22 mouse cellular contexts compared by ENCODE assay signal in the genomic region with DNA sequence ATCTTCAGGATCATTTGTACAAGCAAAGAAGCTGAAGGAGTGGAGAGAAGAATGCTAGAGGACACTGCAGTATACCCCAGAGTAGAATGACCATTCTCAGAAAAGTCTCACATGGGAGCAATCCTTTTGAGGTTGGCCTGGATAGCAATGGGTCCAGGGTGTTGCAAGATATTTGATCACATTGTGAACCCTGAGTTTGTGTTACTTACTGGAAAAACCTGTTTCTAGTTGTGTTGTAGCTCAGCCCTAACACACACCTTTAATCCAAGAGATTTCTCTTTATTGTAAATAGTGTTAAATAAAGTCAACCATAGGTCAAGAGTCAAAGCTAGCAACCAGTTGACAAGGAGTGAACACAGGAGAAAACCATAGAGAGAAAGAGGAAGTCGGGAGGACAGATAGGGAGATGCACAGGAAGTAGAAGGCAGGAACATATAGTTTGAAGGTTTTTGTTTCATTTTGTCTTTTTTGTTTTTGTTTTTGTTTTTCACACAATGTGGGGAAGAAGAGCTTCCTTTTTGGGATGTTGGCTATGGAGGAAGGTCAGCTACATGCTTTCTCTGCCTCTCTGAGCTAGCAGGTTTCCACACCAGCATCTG. TPM values are rescaled to one million over a fixed set of nuclear protein-coding genes. Genes with fewer than 3 reads are reported as not detected.
DNase-seq lines count a peak whose midpoint lies in the region; ATAC-seq lines count a peak whose summit lies in the region.
"Had no signal": no experiment of that assay in that cellular context is flagged by ENCODE, and none has a peak within 500 bp of the region (broad histone marks: within the 10 kb centered on the region; RNA-seq: fewer than 3 reads in every experiment).

No protein-coding gene starts in this region.

- H3K9ac ChIP-seq in intestine, embryonic 15.5 days, result no peak overlapping the region
- H3K9ac ChIP-seq: hindbrain, embryonic 12.5 days; kidney, embryonic 15.5 days; liver, embryonic 13.5 days; midbrain, embryonic 15.5 days had no signal

- peak; percentile 79 for ATAC-seq in CD4-positive, CD25-positive, alpha-beta regulatory T cell, adult 4 months
- ATAC-seq in granulocyte monocyte progenitor cell, adult 5-6 weeks (replicated peaks; ENCODE audit: poor library complexity, severe bottlenecking), result peak; percentile 88
- ATAC-seq in monocyte, adult 5-6 weeks (replicated peaks; ENCODE audit: insufficient number of reproducible peaks, low FRiP score, low TSS enrichment, poor library complexity, severe bottlenecking), result peak; percentile 28; the same call in 1 of the 2 replicates
- no peak for ATAC-seq in intestine, embryonic 15.5 days
- ATAC-seq: forebrain, embryonic 16.5 days; midbrain, embryonic 15.5 days had no signal

- H3K4me2 ChIP-seq in intestine, embryonic 15.5 days (replicated peaks), result no peak overlapping the region
- H3K4me2 ChIP-seq: heart, embryonic 11.5 days; hindbrain, embryonic 12.5 days; kidney, embryonic 15.5 days; liver, embryonic 13.5 days; midbrain, embryonic 15.5 days had no signal

- no peak overlapping the region for H3K4me3 ChIP-seq in intestine, embryonic 15.5 days (replicated peaks)
- H3K4me3 ChIP-seq: hindbrain, embryonic 12.5 days; kidney, embryonic 15.5 days; liver, embryonic 13.5 days; midbrain, embryonic 15.5 days had no signal

- peak; percentile 46 for DNase-seq in A20 (ENCODE audit: low read depth, low spot score)
- no peak for DNase-seq in spleen, postnatal 10 days (ENCODE audit: low spot score in 2 of 2)
- DNase-seq in c-Kit-positive CD71-positive TER-119-positive erythroid progenitor cells, embryonic 14.5 days (ENCODE audit: low spot score), result no peak
- no peak for DNase-seq in natural killer cell, adult 2 months (ENCODE audit: low spot score in 2 of 2)
- DNase-seq: adrenal gland, postnatal 14 days; cerebellum, adult 11-12 months; cerebellum, postnatal 14 days; embryo, embryonic 11 days; heart, postnatal 10 days; layer of hippocampus, postnatal 36 days; left cerebral cortex, postnatal 4 days; liver, embryonic 13.5 days; thymus, postnatal 36 days had no signal

- 88% methylated on average over 1 of the region's 1 CpGs for WGBS in intestine, embryonic 15.5 days

- H3K27me3 ChIP-seq in intestine, embryonic 15.5 days (replicated peaks), result no peaks in the 10 kb centered on the region
- H3K27me3 ChIP-seq: hindbrain, embryonic 12.5 days; kidney, embryonic 15.5 days; liver, embryonic 13.5 days; midbrain, embryonic 15.5 days had no signal

- H3K27ac ChIP-seq in intestine, embryonic 15.5 days, result no peak overlapping the region
- H3K27ac ChIP-seq: hindbrain, embryonic 12.5 days; kidney, embryonic 15.5 days; liver, embryonic 13.5 days; midbrain, embryonic 15.5 days had no signal

- H3K36me3 ChIP-seq in intestine, embryonic 15.5 days, result no peaks in the 10 kb centered on the region
- H3K36me3 ChIP-seq: hindbrain, embryonic 12.5 days; kidney, embryonic 15.5 days; liver, embryonic 13.5 days; midbrain, embryonic 15.5 days had no signal

- no peaks in the 10 kb centered on the region for H3K9me3 ChIP-seq in intestine, embryonic 15.5 days
- H3K9me3 ChIP-seq: hindbrain, embryonic 12.5 days; kidney, embryonic 15.5 days; liver, embryonic 13.5 days; midbrain, embryonic 15.5 days had no signal

- no peaks in the 10 kb centered on the region for H3K4me1 ChIP-seq in intestine, embryonic 15.5 days (replicated peaks)
- H3K4me1 ChIP-seq: hindbrain, embryonic 12.5 days; kidney, embryonic 15.5 days; midbrain, embryonic 15.5 days had no signal

RNA-seq across cellular contexts. Expression of a gene that starts 6.6 kb away (rescaled TPM):
- 10 to 100 TPM; 22.8 to 27.0 TPM for polyA plus RNA-seq in CD4-positive, CD25-positive, alpha-beta regulatory T cell, adult 4 months (2017; shearing (Covaris generic))
- total RNA-seq in granulocyte monocyte progenitor cell, adult 5-6 weeks (2014; fragmentation: Nextera tagmentation), result 3.8 and 4.1 TPM in 2 replicates
- 21.3 and 30.2 TPM in 2 replicates for total RNA-seq in granulocyte monocyte progenitor cell, adult 5-6 weeks (2017)
- 11.2 to 50.5 TPM (median 12.1 TPM) in 3 replicates for total RNA-seq in monocyte, adult 5-6 weeks (2017)
- polyA plus RNA-seq in intestine, embryonic 15.5 days (2015; fragmentation: Nextera tagmentation; extraction: Ambion mirVana), result 4.1 and 4.4 TPM in 2 replicates

RNA-seq across cellular contexts. Expression of a gene that starts 39.0 kb away (rescaled TPM):
- polyA plus RNA-seq in CD4-positive, CD25-positive, alpha-beta regulatory T cell, adult 4 months (2017; shearing (Covaris generic)), result 10 to 100 TPM; 30.8 to 34.1 TPM
- total RNA-seq in granulocyte monocyte progenitor cell, adult 5-6 weeks (2014; fragmentation: Nextera tagmentation), result 16.1 and 22.0 TPM in 2 replicates
- 5.1 and 8.2 TPM in 2 replicates for total RNA-seq in granulocyte monocyte progenitor cell, adult 5-6 weeks (2017)
- total RNA-seq in monocyte, adult 5-6 weeks (2017), result 19.4 to 42.9 TPM (median 38.9 TPM) in 3 replicates
- polyA plus RNA-seq in intestine, embryonic 15.5 days (2015; fragmentation: Nextera tagmentation; extraction: Ambion mirVana), result 1.8 and 2.6 TPM in 2 replicates
